Mouse (Mus musculus) thymus, adult 2 months (tissue): ENCODE measurements around the gene Zbtb3.

ENCODE experiments used
- CTCF ChIP-seq: fragments of 200-500 bp; IDR thresholded peaks from 2 replicates; pipeline ENCODE4 v1.5.1; 2012; ENCODE audit warnings: mild to moderate bottlenecking, control low read depth, low read length, moderate library complexity, borderline replicate concordance; ENCODE audit not compliant: control insufficient read depth, poor library complexity, insufficient read depth; ENCODE audit errors: extremely low read depth
- POLR2A ChIP-seq: fragments of 200-500 bp; IDR thresholded peaks from 2 replicates; pipeline ENCODE4 v1.6.1; 2012; ENCODE audit warnings: mild to moderate bottlenecking, low read length, control low read depth, moderate library complexity; ENCODE audit not compliant: control insufficient read depth, poor library complexity, insufficient read depth; ENCODE audit errors: extremely low read depth

GRCm38 (mm10) chr19:8798264-8798946, 4.0 kb upstream of the Zbtb3 start, which contains the start of gene Polr2g:
- peak; percentile 75 for TF ChIP-seq POLR2A
- 0 out of 2 replicates have a peak, but pooled peaks have one; percentile 47 for TF ChIP-seq CTCF
